Mouse (Mus musculus): ENCODE data around the gene Btbd16. TPM values are rescaled to one million over a fixed set of nuclear protein-coding genes. Genes with fewer than 3 reads are reported as not detected.

The Btbd16 gene
- total RNA-seq (2017) = 0.19 to 1.2 TPM in 2 of 3 replicates, not detected in the other

- ATAC-seq (replicated peaks; ENCODE audit: insufficient number of reproducible peaks, low FRiP score, low TSS enrichment, poor library complexity, severe bottlenecking) = 0 out of 2 replicates have a peak, but pooled peaks have one; percentile 7
Observed at GRCm38 (mm10) chr7:130773914-130774630, at the start of gene Btbd16. Gene Btbd16 (plus strand): TSS chr7:130774069.

DNA sequence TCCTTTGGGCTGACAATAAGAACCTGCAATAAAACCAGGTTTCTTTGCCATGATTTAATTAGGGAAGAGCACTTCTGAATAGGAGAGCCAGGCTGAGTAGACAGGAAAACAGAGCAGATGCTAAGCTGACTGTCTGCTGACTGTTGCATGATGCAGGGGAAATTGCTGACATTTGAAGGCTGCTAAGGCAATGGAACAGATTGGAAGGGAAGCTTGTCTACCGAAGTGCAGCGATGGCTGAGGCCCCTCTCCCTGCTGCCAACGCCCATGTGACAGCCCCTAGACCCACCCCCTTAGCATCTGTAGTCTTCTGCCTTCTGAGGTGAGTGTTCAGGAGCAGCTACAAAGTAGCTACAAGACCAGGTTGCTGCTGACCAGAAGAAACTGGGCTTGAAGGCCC is 47.7 kb upstream of the Btbd16 start:
- no peak for ATAC-seq (replicated peaks; ENCODE audit: insufficient number of reproducible peaks, low FRiP score, low TSS enrichment, poor library complexity, severe bottlenecking)

DNA sequence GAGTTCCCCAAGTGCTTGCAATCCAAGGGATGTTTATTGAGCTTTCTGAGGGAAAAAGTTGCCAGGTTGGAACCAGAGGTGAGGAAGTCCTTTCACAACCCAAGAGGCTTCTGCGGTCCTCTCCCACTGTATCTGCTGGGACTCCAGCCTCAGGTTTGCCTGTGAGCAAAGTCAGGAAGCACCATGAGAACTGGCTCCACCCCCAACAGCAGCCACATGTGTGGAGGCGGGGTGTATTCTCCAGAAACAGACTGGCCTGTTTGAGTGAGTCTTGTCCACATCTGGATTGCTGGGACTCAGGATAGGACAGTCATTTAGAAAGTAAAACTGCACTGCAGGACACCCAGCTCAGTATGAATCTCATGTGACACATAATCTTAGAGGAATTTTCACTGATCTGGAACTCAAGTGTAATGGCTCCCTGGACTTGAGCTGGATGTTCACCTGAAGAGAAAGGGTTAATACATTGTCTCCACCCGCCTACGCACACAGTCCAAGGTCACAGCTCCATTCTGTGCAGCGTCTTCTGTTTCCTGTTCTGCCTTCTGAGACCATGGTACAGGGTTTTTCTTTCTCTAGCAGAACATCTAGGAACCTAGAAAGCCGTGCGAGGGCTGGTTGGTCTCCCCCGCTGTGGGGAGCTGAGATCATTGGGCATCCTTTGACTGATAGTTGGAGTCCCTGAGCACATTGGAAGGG is 47.0 kb upstream of the Btbd16 start:
- ATAC-seq (replicated peaks; ENCODE audit: insufficient number of reproducible peaks, low FRiP score, low TSS enrichment, poor library complexity, severe bottlenecking) = no peak

- no peak for ATAC-seq (replicated peaks; ENCODE audit: insufficient number of reproducible peaks, low FRiP score, low TSS enrichment, poor library complexity, severe bottlenecking)
Observed at GRCm38 (mm10) chr7:130727560-130727959, 46.3 kb upstream of the Btbd16 start.

- ATAC-seq (replicated peaks; ENCODE audit: insufficient number of reproducible peaks, low FRiP score, low TSS enrichment, poor library complexity, severe bottlenecking) = no peak
Observed at GRCm38 (mm10) chr7:130731792-130732191, 42.1 kb upstream of the Btbd16 start.

DNA sequence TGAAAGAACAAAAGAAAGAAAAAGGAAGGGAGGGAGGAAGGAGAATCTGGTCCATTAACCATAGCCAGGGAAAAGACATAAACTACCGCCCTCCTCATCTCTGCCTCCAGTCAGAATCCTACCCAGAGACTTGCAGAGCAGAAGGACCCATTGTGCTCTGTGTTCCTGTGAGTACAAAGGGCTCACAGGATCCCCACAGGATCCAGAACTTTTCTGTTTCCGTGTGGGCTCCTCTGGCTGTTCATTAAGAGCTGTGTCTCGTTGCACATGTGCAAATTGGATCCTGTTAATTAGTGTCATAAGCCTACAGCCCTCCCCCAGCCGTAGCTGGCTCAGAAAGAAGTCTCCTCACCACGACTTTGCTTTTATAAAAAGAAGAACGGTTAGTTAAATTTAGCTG is 41.0 kb upstream of the Btbd16 start:
- no peak for ATAC-seq (replicated peaks; ENCODE audit: insufficient number of reproducible peaks, low FRiP score, low TSS enrichment, poor library complexity, severe bottlenecking)

DNA sequence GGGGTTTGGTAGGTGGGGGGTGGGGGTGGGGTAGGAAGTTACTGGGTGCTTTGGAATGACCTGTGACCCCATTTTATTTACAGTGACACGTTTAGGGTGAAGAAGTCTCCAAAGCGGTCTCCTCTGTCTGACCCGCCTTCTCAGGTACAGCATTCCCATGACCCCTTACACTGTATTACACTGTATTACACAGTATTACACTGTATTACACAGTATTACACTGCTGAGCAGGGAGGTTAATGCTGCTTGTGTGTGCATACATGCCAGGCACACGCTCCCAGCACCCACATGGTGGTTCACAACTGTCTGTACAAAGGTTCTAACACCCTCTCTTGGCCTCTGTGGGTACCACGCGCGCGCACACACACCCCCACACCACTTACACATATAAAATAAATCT is 40.4 kb upstream of the Btbd16 start:
- ATAC-seq (replicated peaks; ENCODE audit: insufficient number of reproducible peaks, low FRiP score, low TSS enrichment, poor library complexity, severe bottlenecking) = no peak

GRCm38 (mm10) chr7:130734195-130734787 is 39.6 kb upstream of the Btbd16 start:
- no peak for ATAC-seq (replicated peaks; ENCODE audit: insufficient number of reproducible peaks, low FRiP score, low TSS enrichment, poor library complexity, severe bottlenecking)

DNA sequence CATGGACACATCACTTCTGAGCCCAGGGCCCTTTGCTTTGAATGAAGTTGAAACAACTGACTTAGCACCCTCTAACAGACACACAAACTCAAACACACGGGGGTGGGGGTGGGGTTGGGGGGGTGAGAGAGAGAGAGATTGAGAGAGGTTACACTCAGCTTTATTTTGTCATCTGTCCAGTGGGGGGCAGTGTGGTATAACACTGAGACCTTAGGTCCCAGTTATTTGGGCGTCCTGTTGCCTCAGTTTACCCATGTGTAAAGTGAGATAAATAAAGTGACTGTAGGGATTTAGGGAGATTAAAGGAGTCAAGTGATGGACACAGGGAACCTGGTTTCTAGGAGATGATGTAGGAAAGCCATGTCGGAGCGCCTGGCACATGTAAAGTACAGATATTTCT is 32.8 kb upstream of the Btbd16 start:
- ATAC-seq (replicated peaks; ENCODE audit: insufficient number of reproducible peaks, low FRiP score, low TSS enrichment, poor library complexity, severe bottlenecking) = no peak

DNA sequence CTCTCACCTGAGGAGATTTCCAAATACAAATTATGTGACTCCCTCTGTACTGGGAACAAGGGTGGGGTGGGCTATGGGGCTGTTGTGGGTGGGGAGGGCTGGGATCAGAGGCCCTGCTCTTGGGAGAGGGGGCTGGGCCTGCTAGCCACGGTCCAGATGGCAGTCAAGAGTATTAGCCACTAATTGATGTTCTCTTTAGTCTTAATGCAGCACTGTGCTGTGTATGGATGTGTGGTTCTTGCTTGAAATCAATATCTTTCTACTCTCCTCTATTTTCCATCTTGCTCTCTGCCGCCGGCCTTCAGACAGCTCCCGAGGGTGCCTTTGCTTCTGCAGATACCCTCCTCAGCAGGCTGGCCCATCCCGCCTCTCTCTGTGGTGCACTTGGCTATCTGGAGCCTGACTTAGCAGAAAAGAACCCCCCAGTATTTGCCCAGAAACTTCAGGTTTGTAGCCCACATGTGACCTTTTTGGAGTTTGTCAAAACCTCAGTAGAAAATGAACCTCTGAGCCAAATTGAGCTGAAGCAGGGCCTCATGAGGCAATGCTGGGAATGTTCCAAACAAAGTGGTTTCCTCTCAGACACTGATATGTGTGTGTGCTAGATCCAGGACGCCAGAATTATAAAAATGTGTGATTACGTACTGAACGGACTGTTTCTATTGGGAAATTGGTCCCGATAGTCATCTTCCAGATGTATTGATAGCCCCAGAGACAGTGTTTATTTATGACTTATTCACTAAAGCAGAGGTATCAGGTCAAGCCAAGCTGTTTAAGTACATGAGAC is 30.4 kb upstream of the Btbd16 start:
- ATAC-seq (replicated peaks; ENCODE audit: insufficient number of reproducible peaks, low FRiP score, low TSS enrichment, poor library complexity, severe bottlenecking) = no peak

GRCm38 (mm10) chr7:130749165-130749564 is 24.7 kb upstream of the Btbd16 start:
- no peak for ATAC-seq (replicated peaks; ENCODE audit: insufficient number of reproducible peaks, low FRiP score, low TSS enrichment, poor library complexity, severe bottlenecking)

DNA sequence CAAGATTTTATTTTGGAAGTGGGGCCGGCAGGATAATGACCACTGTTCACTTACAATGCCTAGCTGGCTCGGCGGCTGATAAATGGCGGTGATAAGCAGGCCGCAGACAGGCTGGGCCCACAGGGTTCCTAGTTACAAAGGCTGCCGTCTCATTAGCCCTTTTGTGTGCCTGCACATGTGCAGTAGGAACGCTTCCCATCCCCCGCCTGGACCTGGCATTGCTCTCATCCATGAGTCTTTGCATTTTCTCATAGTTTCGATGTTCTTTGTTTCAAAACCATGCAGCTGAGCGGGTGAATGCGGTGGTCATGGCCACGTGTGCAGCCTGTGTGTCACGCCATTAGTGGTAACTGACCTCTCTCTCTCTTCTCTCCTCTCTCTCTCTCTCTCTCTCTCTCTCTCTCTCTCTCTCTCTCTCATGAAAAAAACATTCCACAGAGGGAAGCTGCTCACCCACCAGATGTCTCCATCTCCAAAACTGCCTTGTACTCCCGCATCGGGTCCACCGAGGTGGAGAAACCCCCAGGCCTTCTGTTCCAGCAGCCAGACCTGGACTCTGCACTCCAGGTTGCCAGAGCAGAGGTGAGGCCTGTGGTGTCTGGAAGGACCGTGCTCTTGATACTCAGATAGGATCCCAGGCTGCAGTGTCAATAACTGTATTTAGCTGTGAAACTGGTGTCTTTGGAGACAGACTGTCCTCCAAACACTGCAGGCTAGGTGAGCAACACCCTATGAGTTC is 22.9 kb upstream of the Btbd16 start:
- ATAC-seq (replicated peaks; ENCODE audit: insufficient number of reproducible peaks, low FRiP score, low TSS enrichment, poor library complexity, severe bottlenecking) = no peak

- no peak for ATAC-seq (replicated peaks; ENCODE audit: insufficient number of reproducible peaks, low FRiP score, low TSS enrichment, poor library complexity, severe bottlenecking)
Observed at GRCm38 (mm10) chr7:130751678-130752077, 22.2 kb upstream of the Btbd16 start.

DNA sequence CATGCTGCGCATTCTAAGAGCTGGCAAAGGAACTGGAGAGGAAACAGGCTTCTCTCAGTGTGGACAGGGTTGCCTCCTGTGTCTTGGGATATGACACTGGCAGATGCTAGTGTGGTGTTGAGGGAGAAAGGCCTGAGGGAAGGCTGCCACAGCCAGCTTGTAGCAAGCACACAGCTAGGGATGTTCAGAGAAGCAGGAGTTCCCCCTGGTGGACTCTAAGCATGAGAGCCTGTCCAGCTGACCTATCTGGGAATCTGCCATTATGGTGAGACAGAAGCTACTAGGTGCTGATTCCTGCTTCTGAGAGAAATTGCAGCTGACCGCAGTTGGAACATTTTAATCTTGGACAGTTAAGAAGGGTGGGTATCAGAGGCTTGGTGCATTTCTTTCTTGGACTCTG is 19.1 kb upstream of the Btbd16 start:
- no peak for ATAC-seq (replicated peaks; ENCODE audit: insufficient number of reproducible peaks, low FRiP score, low TSS enrichment, poor library complexity, severe bottlenecking)

GRCm38 (mm10) chr7:130756343-130756835 is 17.5 kb upstream of the Btbd16 start:
- no peak for ATAC-seq (replicated peaks; ENCODE audit: insufficient number of reproducible peaks, low FRiP score, low TSS enrichment, poor library complexity, severe bottlenecking)

DNA sequence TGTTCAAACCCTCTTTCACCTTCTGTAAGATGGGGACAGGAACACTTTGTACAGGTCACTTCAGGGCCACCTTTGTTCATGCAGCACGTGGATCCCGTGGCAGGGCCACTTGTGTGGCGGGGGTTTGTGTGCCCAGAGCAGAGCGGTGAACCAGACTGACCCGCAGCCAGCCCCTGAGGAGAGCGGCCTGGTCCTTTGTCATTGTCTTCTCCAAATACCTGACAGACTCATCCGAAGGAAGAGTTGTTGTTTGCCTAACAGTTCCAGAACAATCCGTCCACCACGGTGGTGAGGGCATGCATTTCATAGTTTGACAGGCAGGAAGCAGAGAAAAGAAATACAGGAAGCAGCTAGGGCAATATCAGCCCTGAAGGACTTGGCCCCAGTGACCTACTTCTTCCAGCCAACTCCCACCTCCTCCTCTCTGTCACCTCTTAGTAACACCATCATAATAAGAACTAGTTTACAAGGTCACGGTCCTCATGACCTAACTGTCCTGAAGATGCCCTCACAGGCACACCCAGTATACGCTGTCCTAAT is 16.5 kb upstream of the Btbd16 start:
- no peak for ATAC-seq (replicated peaks; ENCODE audit: insufficient number of reproducible peaks, low FRiP score, low TSS enrichment, poor library complexity, severe bottlenecking)

DNA sequence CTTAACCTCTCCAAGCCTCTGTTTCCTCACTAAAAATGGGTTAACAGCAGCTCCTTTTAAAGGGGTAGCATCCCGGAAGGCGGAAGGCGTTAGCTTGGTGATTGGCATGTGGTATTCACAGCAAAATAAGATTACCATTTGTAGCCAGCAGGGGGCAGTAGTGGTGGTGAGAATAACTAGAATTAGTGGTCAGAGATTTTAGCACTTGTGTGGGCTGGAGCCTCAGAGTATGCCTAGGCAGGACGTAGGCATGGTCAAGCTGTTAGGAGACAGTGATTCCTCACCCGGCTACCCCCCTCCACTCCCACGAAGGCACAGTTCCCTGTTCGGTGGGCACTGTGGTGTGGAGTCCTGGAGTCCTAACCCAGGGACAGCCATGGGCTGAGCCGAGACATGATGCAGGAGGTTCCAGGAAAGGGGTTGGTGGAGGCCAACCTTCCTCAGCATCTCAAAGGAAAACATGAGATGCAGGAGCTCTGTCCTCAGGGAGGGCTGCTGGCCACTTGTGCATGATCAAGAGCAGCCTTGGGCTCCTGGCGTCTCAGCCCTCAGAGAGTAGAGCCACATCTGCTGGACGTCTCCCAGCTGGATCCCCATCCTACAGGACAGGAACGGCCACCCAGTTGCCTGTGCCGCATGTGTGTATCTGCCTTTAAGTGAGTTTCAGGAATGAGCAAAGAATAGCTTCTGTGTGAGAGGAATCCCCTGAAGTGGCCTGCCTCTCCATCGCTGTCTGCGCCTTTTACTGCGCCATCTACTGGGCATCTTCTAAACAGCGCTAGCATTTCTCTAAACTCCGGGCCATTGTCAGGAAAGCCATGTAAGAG is 11.6 kb upstream of the Btbd16 start:
- ATAC-seq (replicated peaks; ENCODE audit: insufficient number of reproducible peaks, low FRiP score, low TSS enrichment, poor library complexity, severe bottlenecking) = peak; percentile 62

All from monocyte, adult 5-6 weeks (primary cell).